Mouse (Mus musculus): Measurements from ENCODE around the gene Fgf14. TPM values are rescaled to one million over a fixed set of nuclear protein-coding genes. Genes with fewer than 3 reads are reported as not detected.

The Fgf14 gene
- polyA plus RNA-seq, 1 experiment from 2014 or later: 0.16 TPM

DNA sequence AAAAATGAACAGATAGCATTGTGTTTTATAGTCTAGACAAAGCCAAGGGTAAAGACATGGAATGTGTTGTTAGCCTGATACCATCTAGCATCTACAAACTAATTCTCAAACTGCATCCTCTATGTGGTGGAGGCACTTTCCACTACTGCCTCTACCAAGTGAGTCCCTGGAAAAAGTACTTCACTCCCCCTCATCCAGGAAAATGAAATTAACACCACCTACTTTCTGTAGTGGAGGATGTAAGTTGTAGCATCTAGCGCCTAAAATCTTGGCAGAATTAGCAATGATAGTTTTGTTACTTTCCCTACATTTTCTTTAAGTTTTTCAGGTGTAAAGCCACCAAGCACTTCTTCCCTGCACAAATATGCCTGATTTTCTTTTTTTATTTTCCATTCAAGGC lies 496.7 kb downstream of the Fgf14 start:
- Histone ChIP-seq H3K4me2 (ENCODE audit: low read length) (no peak overlapping the region), H3K9ac (ENCODE audit: low read depth, low read length) (no peak overlapping the region), H3K4me3 (replicated peaks; ENCODE audit: low read depth, low read length) (no peak overlapping the region), H3K4me1 (replicated peaks; ENCODE audit: insufficient read depth, low read length) (no peaks in the 10 kb centered on the region), H3K9me3 (replicated peaks; ENCODE audit: low read length) (no peaks in the 10 kb centered on the region), H3K36me3 (ENCODE audit: insufficient read depth, low read length) (no peaks in the 10 kb centered on the region), H3K27me3 (ENCODE audit: insufficient read depth, low read length) (no peaks in the 10 kb centered on the region), H3K27ac (no peak overlapping the region)
- 73% methylated on average over 1 of the region's 1 CpGs for WGBS
- ATAC-seq (replicated peaks; ENCODE audit: low FRiP score, low read depth): no peak
- no peak for DNase-seq (ENCODE audit: low spot score)
- no peak for TF ChIP-seq CTCF (IDR thresholded peaks at IDR 0.05; ENCODE audit: low read depth)

DNA sequence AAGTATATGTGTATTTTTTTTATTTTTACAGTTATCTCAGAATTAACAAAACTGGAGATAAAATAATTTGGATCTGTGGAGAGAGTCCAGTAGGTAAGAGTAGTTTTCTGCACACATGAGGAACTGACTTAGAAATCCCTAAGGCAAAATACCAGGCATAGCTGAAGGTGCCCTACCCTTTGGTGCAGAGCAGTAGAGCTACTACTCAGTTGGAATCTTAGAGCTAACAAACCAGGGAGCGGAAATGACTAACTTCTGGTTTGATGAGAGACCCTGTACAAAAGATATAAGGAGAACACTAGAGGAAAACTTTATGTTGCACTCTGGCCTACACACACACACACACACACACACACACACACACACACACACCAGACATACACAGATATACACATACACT lies 502.8 kb downstream of the Fgf14 start:
- 77% methylated on average over 1 of the region's 1 CpGs for WGBS
- no peak overlapping the region for H3K9ac ChIP-seq (ENCODE audit: low read depth, low read length)
- no peak for TF ChIP-seq CTCF (IDR thresholded peaks at IDR 0.05; ENCODE audit: low read depth)
- no peaks in the 10 kb centered on the region for H3K4me1 ChIP-seq (replicated peaks; ENCODE audit: insufficient read depth, low read length)
- DNase-seq (ENCODE audit: low spot score): no peak
- no peaks in the 10 kb centered on the region for H3K9me3 ChIP-seq (replicated peaks; ENCODE audit: low read length)
- no peaks in the 10 kb centered on the region for H3K36me3 ChIP-seq (ENCODE audit: insufficient read depth, low read length)
- no peak overlapping the region for H3K4me3 ChIP-seq (replicated peaks; ENCODE audit: low read depth, low read length)
- H3K4me2 ChIP-seq (ENCODE audit: low read length): no peak overlapping the region
- ATAC-seq (replicated peaks; ENCODE audit: low FRiP score, low read depth): no peak
- H3K27me3 ChIP-seq (ENCODE audit: insufficient read depth, low read length): no peaks in the 10 kb centered on the region
- no peak overlapping the region for H3K27ac ChIP-seq

DNA sequence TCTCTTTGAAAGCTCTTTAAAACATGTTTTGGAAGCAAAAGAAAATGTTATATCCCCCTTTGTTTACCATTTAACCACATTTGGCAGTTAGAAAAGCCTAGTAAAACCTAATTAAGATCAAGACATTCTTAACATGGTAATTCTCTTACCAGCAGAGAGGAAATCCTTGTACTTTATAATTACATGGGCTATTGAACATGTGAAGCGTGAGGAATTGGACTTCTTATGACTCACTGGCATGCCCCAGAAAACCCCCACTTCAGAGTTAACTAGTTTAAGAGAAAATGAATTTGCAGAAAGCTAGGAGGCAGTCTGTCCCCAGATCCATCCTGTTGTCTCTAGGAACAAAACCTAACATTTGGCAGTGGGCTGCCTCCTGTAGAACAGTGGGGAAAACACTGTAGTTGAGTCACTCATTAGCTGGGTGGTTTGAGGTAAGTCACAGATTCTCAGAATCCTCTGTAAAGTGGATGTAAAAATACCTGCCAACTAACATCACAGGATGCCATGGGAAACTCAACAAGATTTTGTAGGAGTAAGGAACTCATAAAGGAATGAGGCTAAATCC lies 513.2 kb downstream of the Fgf14 start:
- ATAC-seq (replicated peaks; ENCODE audit: low FRiP score, low read depth) (no peak), DNase-seq (ENCODE audit: low spot score) (peak; percentile 5)
- no peaks in the 10 kb centered on the region for H3K9me3 ChIP-seq (replicated peaks; ENCODE audit: low read length)
- no peaks in the 10 kb centered on the region for H3K36me3 ChIP-seq (ENCODE audit: insufficient read depth, low read length)
- WGBS: 42% methylated on average over 1 of the region's 1 CpGs
- H3K4me2 ChIP-seq (ENCODE audit: low read length): no peak overlapping the region
- H3K4me1 ChIP-seq (replicated peaks; ENCODE audit: insufficient read depth, low read length): no peaks in the 10 kb centered on the region
- H3K27ac ChIP-seq: no peak overlapping the region
- TF ChIP-seq CTCF (IDR thresholded peaks at IDR 0.05; ENCODE audit: low read depth): no peak
- no peaks in the 10 kb centered on the region for H3K27me3 ChIP-seq (ENCODE audit: insufficient read depth, low read length)
- no peak overlapping the region for H3K9ac ChIP-seq (ENCODE audit: low read depth, low read length)
- no peak overlapping the region for H3K4me3 ChIP-seq (replicated peaks; ENCODE audit: low read depth, low read length)

DNA sequence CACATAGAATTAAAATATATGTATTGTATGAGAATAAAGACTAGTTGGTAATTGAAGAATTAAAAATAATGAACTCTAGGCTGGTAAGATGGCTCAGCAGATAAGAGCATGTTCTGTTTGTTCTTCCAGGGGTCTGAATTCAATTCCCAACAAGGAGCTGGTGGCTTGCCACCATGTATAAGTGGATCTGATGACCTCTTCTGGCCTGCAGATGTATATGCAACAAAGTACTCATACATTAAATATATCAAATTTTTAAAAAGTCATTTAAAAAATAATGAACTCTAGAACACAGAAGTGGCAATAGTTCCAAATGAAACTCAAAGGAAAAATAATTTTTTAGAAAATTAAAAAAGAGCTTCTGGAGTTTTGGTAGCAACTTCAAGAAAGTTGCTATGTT lies 529.5 kb downstream of the Fgf14 start:
- no peak overlapping the region for H3K4me2 ChIP-seq (ENCODE audit: low read length)
- no peak overlapping the region for H3K4me3 ChIP-seq (replicated peaks; ENCODE audit: low read depth, low read length)
- ATAC-seq (replicated peaks; ENCODE audit: low FRiP score, low read depth) (no peak), DNase-seq (ENCODE audit: low spot score) (peak; percentile 4)
- TF ChIP-seq CTCF (IDR thresholded peaks at IDR 0.05; ENCODE audit: low read depth): peak; percentile 26; the same call in 1 of the 2 replicates
- no peaks in the 10 kb centered on the region for H3K4me1 ChIP-seq (replicated peaks; ENCODE audit: insufficient read depth, low read length)
- H3K9me3 ChIP-seq (replicated peaks; ENCODE audit: low read length): no peaks in the 10 kb centered on the region
- H3K27ac ChIP-seq: no peak overlapping the region
- H3K27me3 ChIP-seq (ENCODE audit: insufficient read depth, low read length): no peaks in the 10 kb centered on the region
- no peaks in the 10 kb centered on the region for H3K36me3 ChIP-seq (ENCODE audit: insufficient read depth, low read length)
- no peak overlapping the region for H3K9ac ChIP-seq (ENCODE audit: low read depth, low read length)

DNA sequence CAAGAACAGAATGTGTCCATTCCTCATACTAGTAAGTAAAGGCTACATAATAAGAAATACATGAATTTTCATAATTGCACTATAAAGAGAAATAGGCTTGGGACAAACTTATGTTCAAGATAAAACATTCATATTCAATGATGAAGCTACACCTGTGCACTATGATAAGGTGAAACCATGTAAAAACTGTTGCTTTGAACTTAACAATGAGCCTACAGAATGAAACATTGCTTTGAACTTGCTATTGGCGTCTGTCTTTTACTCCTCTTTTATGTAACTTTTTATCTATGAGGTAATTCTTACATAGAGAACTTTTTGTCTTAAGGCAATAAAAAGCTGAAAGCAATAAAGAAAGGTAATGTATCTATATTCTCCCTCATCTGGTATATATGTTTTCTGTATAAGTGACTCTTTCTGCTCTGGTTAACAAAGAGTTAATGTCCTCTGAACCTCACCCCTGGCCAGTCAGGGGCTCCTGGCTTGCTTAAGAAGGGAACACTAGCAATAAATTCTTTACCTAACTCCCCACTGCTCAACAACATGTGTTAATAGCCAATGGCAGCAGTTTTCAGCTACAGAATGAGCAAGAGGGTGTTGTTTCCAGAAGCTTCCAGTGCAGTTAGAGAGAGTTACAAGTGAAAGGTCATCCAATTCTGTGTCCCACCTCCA lies 569.6 kb downstream of the Fgf14 start:
- DNase-seq (ENCODE audit: low spot score): peak; percentile 0

DNA sequence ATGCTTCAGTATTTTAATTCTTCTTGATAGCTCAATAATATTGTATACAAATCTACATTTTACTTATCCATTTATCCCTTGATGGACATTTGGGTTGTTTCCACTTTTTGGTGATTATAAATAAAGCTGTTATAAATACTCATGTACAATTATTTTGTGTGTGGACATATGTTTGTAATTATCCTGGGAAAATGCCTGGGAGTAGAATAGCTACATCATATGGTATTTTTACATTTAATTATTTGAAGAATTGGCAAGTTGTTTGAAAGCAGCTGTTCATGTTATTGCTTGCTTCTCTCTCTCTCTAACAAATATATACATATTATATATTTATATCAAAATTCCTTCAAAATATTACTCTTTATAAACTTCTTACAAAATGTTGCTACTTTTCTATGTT lies 593.8 kb downstream of the Fgf14 start:
- Histone ChIP-seq H3K4me1 (replicated peaks; ENCODE audit: insufficient read depth, low read length) (no peaks in the 10 kb centered on the region), H3K27ac (no peak overlapping the region), H3K9me3 (replicated peaks; ENCODE audit: low read length) (no peaks in the 10 kb centered on the region), H3K9ac (ENCODE audit: low read depth, low read length) (no peak overlapping the region), H3K36me3 (ENCODE audit: insufficient read depth, low read length) (no peaks in the 10 kb centered on the region), H3K27me3 (ENCODE audit: insufficient read depth, low read length) (no peaks in the 10 kb centered on the region), H3K4me3 (replicated peaks; ENCODE audit: low read depth, low read length) (no peak overlapping the region), H3K4me2 (ENCODE audit: low read length) (no peak overlapping the region)
- TF ChIP-seq CTCF (IDR thresholded peaks at IDR 0.05; ENCODE audit: low read depth): no peak
- ATAC-seq (replicated peaks; ENCODE audit: low FRiP score, low read depth): no peak
- no peak for DNase-seq (ENCODE audit: low spot score)

More for the DNA sequence above, 569.6 kb downstream of the Fgf14 start:
- ATAC-seq (replicated peaks; ENCODE audit: low FRiP score, low read depth): no peak
- Histone ChIP-seq H3K4me1 (replicated peaks; ENCODE audit: insufficient read depth, low read length) (no peaks in the 10 kb centered on the region), H3K27me3 (ENCODE audit: insufficient read depth, low read length) (no peaks in the 10 kb centered on the region), H3K27ac (no peak overlapping the region), H3K9me3 (replicated peaks; ENCODE audit: low read length) (no peaks in the 10 kb centered on the region), H3K9ac (ENCODE audit: low read depth, low read length) (no peak overlapping the region), H3K36me3 (ENCODE audit: insufficient read depth, low read length) (no peaks in the 10 kb centered on the region), H3K4me3 (replicated peaks; ENCODE audit: low read depth, low read length) (no peak overlapping the region), H3K4me2 (ENCODE audit: low read length) (no peak overlapping the region)
- 78% methylated on average over 1 of the region's 1 CpGs for WGBS
- TF ChIP-seq CTCF (IDR thresholded peaks at IDR 0.05; ENCODE audit: low read depth): no peak

DNA sequence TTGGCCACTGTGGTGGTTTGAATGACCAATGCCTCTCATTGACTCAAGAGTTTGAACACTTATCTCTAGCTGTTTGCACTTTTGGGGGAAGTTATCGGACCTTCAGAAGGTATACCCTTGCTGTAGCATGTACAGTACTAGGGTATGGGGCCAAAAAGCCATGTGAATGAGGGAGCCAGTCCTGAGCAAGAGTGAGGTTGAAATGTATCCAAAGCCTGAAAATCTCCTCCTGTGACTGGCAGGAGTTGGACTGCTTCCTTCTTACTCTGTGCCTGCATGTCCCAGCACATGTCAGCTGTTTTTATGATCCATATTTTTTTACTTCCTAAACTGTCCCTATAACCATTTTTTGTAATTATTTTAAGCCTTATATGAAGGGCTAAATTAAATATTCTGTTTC lies 632.9 kb downstream of the Fgf14 start:
- Histone ChIP-seq H3K4me3 (replicated peaks; ENCODE audit: low read depth, low read length) (no peak overlapping the region), H3K4me1 (replicated peaks; ENCODE audit: insufficient read depth, low read length) (no peaks in the 10 kb centered on the region), H3K4me2 (ENCODE audit: low read length) (no peak overlapping the region), H3K9me3 (replicated peaks; ENCODE audit: low read length) (no peaks in the 10 kb centered on the region), H3K36me3 (ENCODE audit: insufficient read depth, low read length) (no peaks in the 10 kb centered on the region), H3K27me3 (ENCODE audit: insufficient read depth, low read length) (no peaks in the 10 kb centered on the region), H3K27ac (no peak overlapping the region), H3K9ac (ENCODE audit: low read depth, low read length) (no peak overlapping the region)
- DNase-seq (ENCODE audit: low spot score): no peak
- WGBS: 78% methylated on average over 1 of the region's 1 CpGs
- TF ChIP-seq CTCF (IDR thresholded peaks at IDR 0.05; ENCODE audit: low read depth): no peak
- no peak for ATAC-seq (replicated peaks; ENCODE audit: low FRiP score, low read depth)
